Mouse (Mus musculus) mouse embryonic stem cell (cell line): ENCODE data around the gene AK157302.

ENCODE experiments used
- in situ Hi-C, 2 experiments: fragments of 300-500 bp; cut with MboI; formaldehyde crosslinking; loops; 1 replicate in 1 of 2; 3 replicates in 1 of 2; pipeline ENCODE4 v1.14.3; 2019 to 2020; ENCODE audit warnings: low sequenced_read_pairs in 2 of 2, low pct_unique_long_range_greater_than_20kb in 1 of 2, mixed read lengths in 1 of 2; ENCODE audit not compliant: unreplicated experiment in 1 of 2

AK157302 gene

DNA sequence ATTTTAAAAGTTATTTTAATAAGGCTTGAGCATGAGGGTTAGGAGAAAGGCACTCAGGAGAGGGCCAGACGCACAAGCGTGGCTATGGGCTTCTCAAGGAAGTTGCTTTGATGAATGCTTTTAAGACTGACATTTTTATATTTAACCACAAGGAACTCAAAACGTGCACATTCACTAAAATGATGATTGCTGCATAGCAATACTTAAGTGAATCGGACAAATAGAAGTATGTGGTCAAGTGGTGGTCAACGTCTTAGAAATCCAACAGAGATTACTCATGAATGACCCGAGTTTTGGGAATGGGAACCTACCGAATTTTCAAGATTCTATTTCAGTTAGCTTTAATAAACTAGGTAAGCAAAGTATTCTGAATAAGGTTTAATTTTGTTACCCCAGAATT, 35.1 kb downstream of the AK157302 start:
- in situ Hi-C loops = no loop called here

GRCm38 (mm10) chr13:21530781-21531201, 35.8 kb downstream of the AK157302 start, which contains the start of gene Zkscan8:
Gene Zkscan8 (minus strand): TSS chr13:21531120.
- in situ Hi-C loops = no loop called here

DNA sequence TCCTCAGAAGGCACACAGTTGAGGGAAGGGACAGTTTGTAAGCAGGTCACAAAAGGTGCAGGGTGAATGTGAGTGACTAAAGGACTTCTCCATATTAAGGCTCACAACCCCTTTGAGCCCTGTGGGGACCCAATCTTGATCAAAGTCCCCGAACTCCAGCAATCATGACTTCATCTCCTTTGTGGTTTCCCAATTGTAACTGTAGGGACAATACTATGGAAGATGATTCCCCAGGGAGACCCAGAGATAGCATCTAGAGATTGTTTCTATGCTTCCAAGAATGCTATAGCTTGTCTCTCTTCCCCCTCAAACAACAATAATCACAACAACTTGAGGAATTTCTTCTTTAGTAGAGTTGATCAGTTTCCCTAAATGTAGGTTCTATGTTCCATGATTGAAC, 47.7 kb downstream of the AK157302 start, which contains the start of gene Olfr1366:
Gene Olfr1366, minus strand, starts transcription at position 101 of the 400 bp plus-strand sequence.
- in situ Hi-C loops = no loop called here
